Mouse (Mus musculus) forebrain, postnatal 0 days (tissue): ENCODE data around the gene Rabac1. TPM values are rescaled to one million over a fixed set of nuclear protein-coding genes. Genes with fewer than 3 reads are reported as not detected.

Experiments used
- ATAC-seq: fragments of 200-750 bp; cut with Nextera tagmentation; 2 replicates; pipeline ENCODE4 v1.8.0; 2017; ENCODE audit warnings: mild to moderate bottlenecking, moderate library complexity
- DNase-seq: peaks from one replicate; pipeline ENCODE4 v3.0.0-alpha.2; 2015
- H3K27ac ChIP-seq: fragments of 300-500 bp; sonication (generic); 2 replicates; pipeline ENCODE4 v1.5.1; 2014; ENCODE audit warnings: low read depth, mild to moderate bottlenecking, antibody characterized with exemption, low read length, moderate library complexity, mixed read lengths
- H3K27me3 ChIP-seq: fragments of 300-500 bp; sonication (generic); 2 replicates; pipeline ENCODE4 v1.6.1; 2014; ENCODE audit warnings: mild to moderate bottlenecking, low read length, mixed read lengths; ENCODE audit not compliant: insufficient read depth
- H3K36me3 ChIP-seq: fragments of 300-500 bp; sonication (generic); 2 replicates; pipeline ENCODE4 v1.6.1; 2014; ENCODE audit warnings: mild to moderate bottlenecking, moderate library complexity; ENCODE audit not compliant: insufficient read depth
- H3K4me1 ChIP-seq: fragments of 300-500 bp; sonication (generic); 2 replicates; pipeline ENCODE4 v1.6.1; 2014; ENCODE audit warnings: antibody characterized with exemption; ENCODE audit not compliant: insufficient read depth
- H3K4me2 ChIP-seq: fragments of 300-500 bp; sonication (generic); 2 replicates; pipeline ENCODE4 v1.6.1; 2014; ENCODE audit warnings: low read depth, mild to moderate bottlenecking, moderate library complexity
- H3K4me3 ChIP-seq: fragments of 300-500 bp; sonication (generic); 2 replicates; pipeline ENCODE4 v1.5.1; 2014; ENCODE audit warnings: low read depth, low read length, mixed read lengths
- H3K9ac ChIP-seq: fragments of 300-500 bp; sonication (generic); 2 replicates; pipeline ENCODE4 v1.6.1; 2014; ENCODE audit warnings: mild to moderate bottlenecking
- H3K9me3 ChIP-seq: fragments of 300-500 bp; sonication (generic); 2 replicates; pipeline ENCODE4 v1.6.1; 2016; ENCODE audit warnings: low read length
- CTCF ChIP-seq: sonication (generic); IDR thresholded peaks from 2 replicates; pipeline ENCODE4 v1.5.1; 2016; ENCODE audit warnings: antibody characterized with exemption, control low read depth, low read depth
- WGBS: fragments of 180-500 bp; shearing (Covaris S2); extraction: QIAGEN DNeasy Blood & Tissue Kit; methylation state at CpG from one replicate; pipeline ENCODE4 v1.1.7; 2014; 5-methylcytosine and 5-hydroxymethylcytosine counted together
- polyA plus RNA-seq: library from polyadenylated mRNA; unstranded; fragments of >200 nt; fragmentation: Nextera tagmentation; extraction: Ambion mirVana; gene quantifications from 2 replicates; pipeline ENCODE4 v1.2.1, GENCODE M21; 2015
- total RNA-seq: library from RNA; depleted of rRNA; stranded (reverse); fragments of >200 nt; gene quantifications from 2 replicates; pipeline ENCODE4 v1.2.3, GENCODE M21; 2014

Rabac1 gene
- total and polyA plus RNA-seq, 2 experiments from 2014 or later: 359 to 393 TPM

GRCm38 (mm10) chr7:25006586-25007364, 34.2 kb upstream of the Rabac1 start:
- Histone ChIP-seq H3K4me3 (no peak overlapping the region), H3K36me3 (no peaks in the 10 kb centered on the region; the same call in 1 of the 2 replicates), H3K27ac (peak overlapping the region; percentile 96), H3K4me2 (peak overlapping the region; percentile 72), H3K9me3 (no peaks in the 10 kb centered on the region), H3K4me1 (peaks cover 49% of the 10 kb centered on the region), H3K27me3 (no peaks in the 10 kb centered on the region), H3K9ac (0 out of 2 replicates have a peak overlapping the region, but pooled peaks have one; percentile 6)
- ATAC-seq (no peak), DNase-seq (no peak)
- WGBS: 71% methylated on average over 12 of the region's 12 CpGs
- TF ChIP-seq CTCF: no peak

- Histone ChIP-seq H3K27ac (peak overlapping the region; percentile 96), H3K4me1 (peaks cover 49% of the 10 kb centered on the region), H3K4me2 (peak overlapping the region; percentile 72), H3K27me3 (no peaks in the 10 kb centered on the region), H3K9ac (peak overlapping the region; percentile 98), H3K9me3 (no peaks in the 10 kb centered on the region), H3K36me3 (no peaks in the 10 kb centered on the region; the same call in 1 of the 2 replicates), H3K4me3 (peak overlapping the region; percentile 84)
- ATAC-seq (peak; percentile 15), DNase-seq (no peak)
- WGBS: 61% methylated on average over 3 of the region's 3 CpGs
- TF ChIP-seq CTCF: no peak
Observed at GRCm38 (mm10) chr7:25006171-25006570, 33.6 kb upstream of the Rabac1 start.

GRCm38 (mm10) chr7:25005421-25006065, 33.0 kb upstream of the Rabac1 start, which contains the start of gene Atp1a3:
Gene Atp1a3 (minus strand): TSS chr7:25005958.
- Histone ChIP-seq H3K9ac (peak within 1 kb of the TSS; percentile 98), H3K36me3 (peaks cover 2% of the 10 kb centered on the region; the same call in 1 of the 2 replicates), H3K4me3 (peak within 1 kb of the TSS; percentile 84), H3K27ac (peak within 1 kb of the TSS; percentile 96), H3K4me1 (peaks cover 49% of the 10 kb centered on the region), H3K4me2 (peak within 1 kb of the TSS; percentile 72), H3K9me3 (no peaks in the 10 kb centered on the region), H3K27me3 (no peaks in the 10 kb centered on the region)
- WGBS: 1% methylated on average over 34 of the region's 54 CpGs
- DNase-seq (peak; percentile 90), ATAC-seq (peak; percentile 83)
- TF ChIP-seq CTCF: peak; percentile 16; the same call in 1 of the 2 replicates

- H3K36me3 ChIP-seq: peaks cover 9% of the 10 kb centered on the region
- no peak for TF ChIP-seq CTCF
- no peak for ATAC-seq
- peaks cover 46% of the 10 kb centered on the region for H3K4me1 ChIP-seq
- peak; percentile 18 for DNase-seq
- peak overlapping the region; percentile 96 for H3K27ac ChIP-seq
- 28% methylated on average over 7 of the region's 9 CpGs for WGBS
- H3K9me3 ChIP-seq: no peaks in the 10 kb centered on the region
- no peaks in the 10 kb centered on the region for H3K27me3 ChIP-seq
- H3K4me3 ChIP-seq: peak overlapping the region; percentile 84
- peak overlapping the region; percentile 98 for H3K9ac ChIP-seq
- peak overlapping the region; percentile 72 for H3K4me2 ChIP-seq
Observed at GRCm38 (mm10) chr7:25004806-25005205, 32.3 kb upstream of the Rabac1 start.

GRCm38 (mm10) chr7:25003820-25004388, 31.4 kb upstream of the Rabac1 start:
- peaks cover 41% of the 10 kb centered on the region for H3K4me1 ChIP-seq

GRCm38 (mm10) chr7:25003291-25003690, 30.7 kb upstream of the Rabac1 start:
- no peak for ATAC-seq
- H3K27me3 ChIP-seq: no peaks in the 10 kb centered on the region
- peaks cover 22% of the 10 kb centered on the region for H3K36me3 ChIP-seq
- no peaks in the 10 kb centered on the region for H3K9me3 ChIP-seq
- H3K4me3 ChIP-seq: peak overlapping the region; percentile 84
- no peak for DNase-seq
- H3K4me1 ChIP-seq: peaks cover 37% of the 10 kb centered on the region
- WGBS: 19% methylated on average over 11 of the region's 11 CpGs
- H3K27ac ChIP-seq: no peak overlapping the region; the same call in 1 of the 2 replicates
- H3K9ac ChIP-seq: peak overlapping the region; percentile 98
- H3K4me2 ChIP-seq: peak overlapping the region; percentile 72
- TF ChIP-seq CTCF: no peak

More at GRCm38 (mm10) chr7:25003820-25004388, 31.4 kb upstream of the Rabac1 start:
- Histone ChIP-seq H3K4me3 (peak overlapping the region; percentile 84), H3K9me3 (no peaks in the 10 kb centered on the region), H3K27me3 (no peaks in the 10 kb centered on the region), H3K36me3 (peaks cover 16% of the 10 kb centered on the region), H3K27ac (peak overlapping the region; percentile 96), H3K9ac (peak overlapping the region; percentile 98), H3K4me2 (peak overlapping the region; percentile 72)
- no peak for DNase-seq
- 70% methylated on average over 8 of the region's 8 CpGs for WGBS
- no peak for ATAC-seq
- no peak for TF ChIP-seq CTCF
